Mouse (Mus musculus) CH12.LX (cell line): ENCODE data around the gene Acsbg2. TPM values are rescaled to one million over a fixed set of nuclear protein-coding genes. Genes with fewer than 3 reads are reported as not detected.

Experiments
- DNase-seq: peaks from one replicate; pipeline ENCODE4 v3.0.0-alpha.2; 2013; ENCODE audit errors: extremely low read depth
- H3K27ac ChIP-seq: 2 replicates; pipeline ENCODE4 v1.5.1; 2012; ENCODE audit warnings: low read depth, mild to moderate bottlenecking, control low read depth, moderate library complexity; ENCODE audit not compliant: insufficient read depth
- H3K27me3 ChIP-seq: replicated peaks from 2 replicates; pipeline ENCODE3; 2012; ENCODE audit warnings: inconsistent platforms
- H3K36me3 ChIP-seq, 2 experiments: replicated peaks in 1 of 2; 2 replicates each; pipeline versions ENCODE3 to v1.6.1; 2012; ENCODE audit warnings: inconsistent platforms in 1 of 2, low read length in 1 of 2, mild to moderate bottlenecking in 1 of 2, mixed read lengths in 1 of 2, moderate library complexity in 1 of 2; ENCODE audit not compliant: control insufficient read depth in 1 of 2, insufficient read depth in 1 of 2
- H3K4me1 ChIP-seq, 2 experiments: 2 replicates each; pipeline ENCODE4 v1.6.1; 2012; ENCODE audit warnings: inconsistent platforms in 1 of 2, moderate library complexity in 1 of 2; ENCODE audit not compliant: insufficient read depth in 2 of 2, control insufficient read depth in 1 of 2
- H3K4me2 ChIP-seq: 2 replicates; pipeline ENCODE4 v1.6.1; 2012; ENCODE audit warnings: low read depth, mild to moderate bottlenecking, control low read depth; ENCODE audit not compliant: poor library complexity, insufficient read depth, severe bottlenecking
- H3K4me3 ChIP-seq, 3 experiments: fragments of 150-350 bp in 1 of 3; sonication (generic) in 1 of 3; replicated peaks in 1 of 3; 2 replicates each; pipeline versions ENCODE3 to v1.5.1; 2011 to 2012; ENCODE audit warnings: low read depth in 2 of 3, low read length in 2 of 3, mild to moderate bottlenecking in 2 of 3, moderate library complexity in 2 of 3, control low read depth in 1 of 3, improper control_type of control experiment in 1 of 3, inconsistent platforms in 1 of 3, mixed read lengths in 1 of 3; ENCODE audit not compliant: poor library complexity in 1 of 3
- H3K79me2 ChIP-seq: replicated peaks from 2 replicates; pipeline ENCODE4 v1.6.1; 2012; ENCODE audit warnings: mild to moderate bottlenecking, moderate library complexity; ENCODE audit not compliant: control insufficient read depth, poor library complexity, insufficient read depth, severe bottlenecking; ENCODE audit errors: extremely low read depth
- H3K9ac ChIP-seq: 2 replicates; pipeline ENCODE4 v1.6.1; 2012; ENCODE audit warnings: low read depth, mild to moderate bottlenecking, control low read depth, moderate library complexity; ENCODE audit not compliant: insufficient read depth
- H3K9me3 ChIP-seq: replicated peaks from 2 replicates; pipeline ENCODE3; 2012; ENCODE audit warnings: low read length, inconsistent platforms, mixed read lengths
- CHD1 ChIP-seq: IDR thresholded peaks from 2 replicates; pipeline ENCODE4 v1.6.1; 2012; ENCODE audit warnings: low read depth, low read length, improper control_type of control experiment, inconsistent platforms
- E2F4 ChIP-seq: IDR thresholded peaks from 2 replicates; pipeline ENCODE4 v1.6.1; 2011; ENCODE audit warnings: low read depth, low read length, improper control_type of control experiment; ENCODE audit not compliant: insufficient replicate concordance
- IRF4 ChIP-seq: IDR thresholded peaks from 2 replicates; pipeline ENCODE4 v1.6.1; 2014; ENCODE audit warnings: low read depth, mild to moderate bottlenecking, inconsistent platforms, low read length, improper control_type of control experiment
- MAZ ChIP-seq: IDR thresholded peaks from 2 replicates; pipeline ENCODE4 v1.6.1; 2012; ENCODE audit warnings: low read depth, mild to moderate bottlenecking, inconsistent platforms, low read length, improper control_type of control experiment, moderate library complexity
- MEF2A ChIP-seq: IDR thresholded peaks from 2 replicates; pipeline ENCODE4 v1.6.1; 2014; ENCODE audit warnings: low read depth, mild to moderate bottlenecking, inconsistent platforms, low read length, improper control_type of control experiment, borderline replicate concordance
- SMC3 ChIP-seq: IDR thresholded peaks from 2 replicates; pipeline ENCODE4 v1.6.1; 2011; ENCODE audit warnings: low read depth, low read length, improper control_type of control experiment
- TBP ChIP-seq: conservative IDR thresholded peaks from 2 replicates; pipeline ENCODE4 v1.6.1; 2011; ENCODE audit warnings: low read depth, low read length, improper control_type of control experiment
- ZC3H11A ChIP-seq: IDR thresholded peaks from 2 replicates; pipeline ENCODE4 v1.6.1; 2012; ENCODE audit warnings: low read depth, mild to moderate bottlenecking, inconsistent platforms, low read length, improper control_type of control experiment
- ZKSCAN1 ChIP-seq: IDR thresholded peaks from 2 replicates; pipeline ENCODE4 v1.6.1; 2012; ENCODE audit warnings: low read depth, inconsistent platforms, low read length, improper control_type of control experiment, borderline replicate concordance
- ZNF384 ChIP-seq: IDR thresholded peaks from 2 replicates; pipeline ENCODE4 v1.6.1; 2012; ENCODE audit warnings: low read depth, low read length, improper control_type of control experiment, inconsistent platforms
- dilution Hi-C: fragments of 300-500 bp; cut with MboI; formaldehyde crosslinking; loops from 2 replicates; pipeline ENCODE4 v1.14.3; 2020; ENCODE audit warnings: low sequenced_read_pairs; ENCODE audit not compliant: extremely low pct_unique_long_range_greater_than_20kb, extremely low pct_ligation_motif_present
- in situ Hi-C: fragments of 300-500 bp; cut with MboI; formaldehyde crosslinking; loops from 3 replicates; pipeline ENCODE4 v1.14.3; 2019; ENCODE audit warnings: low sequenced_read_pairs, low pct_ligation_motif_present, low pct_unique_long_range_greater_than_20kb, mixed read lengths
- polyA plus RNA-seq: library from polyadenylated mRNA; unstranded; fragments of >175 nt; gene quantifications from 2 replicates; pipeline ENCODE4 v1.2.1, GENCODE M21; 2012; ENCODE audit warnings: low read depth; ENCODE audit not compliant: insufficient read length
- total RNA-seq, 2 experiments: library from RNA; depleted of rRNA; stranded (reverse); fragments of 300-350 nt in 1 of 2; fragments of >200 nt in 1 of 2; gene quantifications; 2 replicates each; pipeline ENCODE4 v1.2.3; 2012 to 2014

The Acsbg2 gene
- total and polyA plus RNA-seq, 3 experiments, result not detected

GRCm38 (mm10) chr17:56793614-56794319 is 80.5 kb downstream of the Acsbg2 start:
- Histone ChIP-seq H3K9me3 (no peaks in the 10 kb centered on the region), H3K4me1 (no peaks in the 10 kb centered on the region), H3K4me2 (no peak overlapping the region), H3K4me3 (no peak overlapping the region), H3K79me2 (no peaks in the 10 kb centered on the region), H3K36me3 (no peaks in the 10 kb centered on the region), H3K27ac (no peak overlapping the region), H3K9ac (no peak overlapping the region), H3K27me3 (peaks cover 47% of the 10 kb centered on the region)
- DNase-seq, result no peak
- dilution Hi-C loops, result no loop called here
- no peak for TF ChIP-seq ZC3H11A
- no peak for TF ChIP-seq ZNF384
- TF ChIP-seq SMC3, result no peak
- TF ChIP-seq MAZ, result no peak
- no peak for TF ChIP-seq TBP
- no peak for TF ChIP-seq CHD1
- TF ChIP-seq IRF4, result no peak
- TF ChIP-seq ZKSCAN1, result no peak
- no peak for TF ChIP-seq E2F4
- no peak for TF ChIP-seq MEF2A
- in situ Hi-C loops, result no loop called here

Other genes with a start within 250 kb of the Acsbg2 start
Only the 20 nearest of the 24 such genes appear.
- 77.9 and 91.6 TPM in 2 replicates for gene Ranbp3, start 201.2 kb downstream of the Acsbg2 start, total RNA-seq (2012; rRNA removed)
- 71.5 and 79.5 TPM in 2 replicates for gene Ranbp3, start 201.2 kb downstream of the Acsbg2 start, total RNA-seq (2014; rRNA removed)
- gene Ranbp3, start 201.2 kb downstream of the Acsbg2 start, polyA plus RNA-seq, result 86.0 and 86.8 TPM in 2 replicates
- gene Ndufa11, start 156.7 kb downstream of the Acsbg2 start, total RNA-seq (2012; rRNA removed), result 201 and 207 TPM in 2 replicates
- 97.9 and 124 TPM in 2 replicates for gene Ndufa11, start 156.7 kb downstream of the Acsbg2 start, total RNA-seq (2014; rRNA removed)
- gene Ndufa11, start 156.7 kb downstream of the Acsbg2 start, polyA plus RNA-seq, result 131 and 155 TPM in 2 replicates
- 3.5 and 5.1 TPM in 2 replicates for gene Vmac, start 156.4 kb downstream of the Acsbg2 start, total RNA-seq (2012; rRNA removed)
- 3.2 and 4.2 TPM in 2 replicates for gene Vmac, start 156.4 kb downstream of the Acsbg2 start, total RNA-seq (2014; rRNA removed)
- 3.4 and 3.7 TPM in 2 replicates for gene Vmac, start 156.4 kb downstream of the Acsbg2 start, polyA plus RNA-seq
- gene Nrtn, start 116.9 kb downstream of the Acsbg2 start, total RNA-seq (2012; rRNA removed), result 0.25 and 0.34 TPM in 2 replicates
- gene Nrtn, start 116.9 kb downstream of the Acsbg2 start, total RNA-seq (2014; rRNA removed), result not detected in 2 replicates
- not detected in 2 replicates for gene Nrtn, start 116.9 kb downstream of the Acsbg2 start, polyA plus RNA-seq
- 57.5 and 62.1 TPM in 2 replicates for gene Dus3l, start 109.7 kb downstream of the Acsbg2 start, total RNA-seq (2012; rRNA removed)
- 32.0 and 35.8 TPM in 2 replicates for gene Dus3l, start 109.7 kb downstream of the Acsbg2 start, total RNA-seq (2014; rRNA removed)
- gene Dus3l, start 109.7 kb downstream of the Acsbg2 start, polyA plus RNA-seq, result 54.3 and 57.7 TPM in 2 replicates
- gene Prr22, start 104.2 kb downstream of the Acsbg2 start, total RNA-seq (2012; rRNA removed), result 0.71 and 0.93 TPM in 2 replicates
- 0.15 and 0.18 TPM in 2 replicates for gene Prr22, start 104.2 kb downstream of the Acsbg2 start, total RNA-seq (2014; rRNA removed)
- gene Prr22, start 104.2 kb downstream of the Acsbg2 start, polyA plus RNA-seq, result 1.3 and 1.6 TPM in 2 replicates
- gene Rfx2, start 43.4 kb downstream of the Acsbg2 start, total RNA-seq (2012; rRNA removed), result 0.46 and 1.1 TPM in 2 replicates
- 0.16 TPM in 1 of 2 replicates, not detected in the other for gene Rfx2, start 43.4 kb downstream of the Acsbg2 start, total RNA-seq (2014; rRNA removed)
- gene Rfx2, start 43.4 kb downstream of the Acsbg2 start, polyA plus RNA-seq, result 0.34 and 0.35 TPM in 2 replicates
- 0.08 TPM in 1 of 2 replicates, not detected in the other for gene 1700061G19Rik, start 1.0 kb upstream of the Acsbg2 start, total RNA-seq (2012; rRNA removed)
- not detected in 2 replicates for gene 1700061G19Rik, start 1.0 kb upstream of the Acsbg2 start, total RNA-seq (2014; rRNA removed)
- gene 1700061G19Rik, start 1.0 kb upstream of the Acsbg2 start, polyA plus RNA-seq, result 0.29 and 0.35 TPM in 2 replicates
- gene Mllt1, start 61.0 kb upstream of the Acsbg2 start, total RNA-seq (2012; rRNA removed), result 20.3 and 24.4 TPM in 2 replicates
- gene Mllt1, start 61.0 kb upstream of the Acsbg2 start, total RNA-seq (2014; rRNA removed), result 15.9 and 17.1 TPM in 2 replicates
- gene Mllt1, start 61.0 kb upstream of the Acsbg2 start, polyA plus RNA-seq, result 39.7 and 40.4 TPM in 2 replicates
- not detected in 2 replicates for gene Acer1, start 107.7 kb upstream of the Acsbg2 start, total RNA-seq (2012; rRNA removed)
- not detected in 2 replicates for gene Acer1, start 107.7 kb upstream of the Acsbg2 start, total RNA-seq (2014; rRNA removed)
- gene Acer1, start 107.7 kb upstream of the Acsbg2 start, polyA plus RNA-seq, result not detected in 2 replicates
- gene Clpp, start 115.9 kb upstream of the Acsbg2 start, total RNA-seq (2012; rRNA removed), result 166 and 169 TPM in 2 replicates
- gene Clpp, start 115.9 kb upstream of the Acsbg2 start, total RNA-seq (2014; rRNA removed), result 114 and 120 TPM in 2 replicates
- 115 and 117 TPM in 2 replicates for gene Clpp, start 115.9 kb upstream of the Acsbg2 start, polyA plus RNA-seq
- 40.0 and 51.8 TPM in 2 replicates for gene Alkbh7, start 122.9 kb upstream of the Acsbg2 start, total RNA-seq (2012; rRNA removed)
- gene Alkbh7, start 122.9 kb upstream of the Acsbg2 start, total RNA-seq (2014; rRNA removed), result 32.6 and 35.4 TPM in 2 replicates
- gene Alkbh7, start 122.9 kb upstream of the Acsbg2 start, polyA plus RNA-seq, result 21.2 and 21.8 TPM in 2 replicates
- gene Pspn, start 125.6 kb upstream of the Acsbg2 start, total RNA-seq (2012; rRNA removed), result 0.34 TPM in 1 of 2 replicates, not detected in the other
- gene Pspn, start 125.6 kb upstream of the Acsbg2 start, total RNA-seq (2014; rRNA removed), result not detected in 2 replicates
- 0.69 TPM in 1 of 2 replicates, not detected in the other for gene Pspn, start 125.6 kb upstream of the Acsbg2 start, polyA plus RNA-seq
- 80.4 and 97.6 TPM in 2 replicates for gene Gtf2f1, start 136.8 kb upstream of the Acsbg2 start, total RNA-seq (2012; rRNA removed)
- gene Gtf2f1, start 136.8 kb upstream of the Acsbg2 start, total RNA-seq (2014; rRNA removed), result 50.5 and 54.2 TPM in 2 replicates
- 109 and 148 TPM in 2 replicates for gene Gtf2f1, start 136.8 kb upstream of the Acsbg2 start, polyA plus RNA-seq
- gene Gm17949, start 137.0 kb upstream of the Acsbg2 start, total RNA-seq (2012; rRNA removed), result 0.13 TPM in 1 of 2 replicates, not detected in the other
- not detected in 2 replicates for gene Gm17949, start 137.0 kb upstream of the Acsbg2 start, total RNA-seq (2014; rRNA removed)
- not detected in 2 replicates for gene Gm17949, start 137.0 kb upstream of the Acsbg2 start, polyA plus RNA-seq
- 98.7 and 102 TPM in 2 replicates for gene Khsrp, start 157.1 kb upstream of the Acsbg2 start, total RNA-seq (2012; rRNA removed)
- 23.5 and 25.1 TPM in 2 replicates for gene Khsrp, start 157.1 kb upstream of the Acsbg2 start, total RNA-seq (2014; rRNA removed)
- 97.5 and 106 TPM in 2 replicates for gene Khsrp, start 157.1 kb upstream of the Acsbg2 start, polyA plus RNA-seq
- gene Slc25a41, start 167.2 kb upstream of the Acsbg2 start, total RNA-seq (2012; rRNA removed), result not detected in 2 replicates
- gene Slc25a41, start 167.2 kb upstream of the Acsbg2 start, total RNA-seq (2014; rRNA removed), result not detected in 2 replicates
- gene Slc25a41, start 167.2 kb upstream of the Acsbg2 start, polyA plus RNA-seq, result not detected in 2 replicates
- 0.13 and 0.25 TPM in 2 replicates for gene Crb3, start 184.7 kb upstream of the Acsbg2 start, total RNA-seq (2012; rRNA removed)
- not detected in 2 replicates for gene Crb3, start 184.7 kb upstream of the Acsbg2 start, total RNA-seq (2014; rRNA removed)
- gene Crb3, start 184.7 kb upstream of the Acsbg2 start, polyA plus RNA-seq, result not detected in 2 replicates
- gene Slc25a23, start 185.4 kb upstream of the Acsbg2 start, total RNA-seq (2012; rRNA removed), result 5.1 and 6.9 TPM in 2 replicates
- 1.4 and 2.2 TPM in 2 replicates for gene Slc25a23, start 185.4 kb upstream of the Acsbg2 start, total RNA-seq (2014; rRNA removed)
- gene Slc25a23, start 185.4 kb upstream of the Acsbg2 start, polyA plus RNA-seq, result 12.1 and 13.8 TPM in 2 replicates
- gene Dennd1c, start 204.1 kb upstream of the Acsbg2 start, total RNA-seq (2012; rRNA removed), result 7.2 and 9.7 TPM in 2 replicates
- gene Dennd1c, start 204.1 kb upstream of the Acsbg2 start, total RNA-seq (2014; rRNA removed), result 6.8 and 7.1 TPM in 2 replicates
- 33.9 and 36.9 TPM in 2 replicates for gene Dennd1c, start 204.1 kb upstream of the Acsbg2 start, polyA plus RNA-seq